Mouse (Mus musculus): ENCODE results near the gene Sptbn1. TPM values are rescaled to one million over a fixed set of nuclear protein-coding genes. Genes with fewer than 3 reads are reported as not detected.

The Sptbn1 gene
- polyA plus RNA-seq, 1 experiment from 2014 or later: 136 TPM

- no peak for DNase-seq (ENCODE audit: low spot score)
- Histone ChIP-seq H3K27me3 (replicated peaks; ENCODE audit: control insufficient read depth, insufficient read depth, low read length) (no peaks in the 10 kb centered on the region), H3K4me2 (ENCODE audit: low read depth, low read length) (no peak overlapping the region), H3K9ac (ENCODE audit: low read depth, low read length) (no peak overlapping the region), H3K36me3 (ENCODE audit: control insufficient read depth, insufficient read depth, low read length) (no peaks in the 10 kb centered on the region), H3K4me3 (ENCODE audit: low read depth, low read length) (no peak overlapping the region), H3K27ac (replicated peaks; ENCODE audit: low read depth, low read length) (no peak overlapping the region), H3K4me1 (ENCODE audit: control insufficient read depth, insufficient read depth, low read length) (no peaks in the 10 kb centered on the region), H3K9me3 (ENCODE audit: control insufficient read depth, low read length) (no peaks in the 10 kb centered on the region)
- 96% methylated on average over 2 of the region's 2 CpGs for WGBS
- no peak for ATAC-seq (ENCODE audit: low read depth)
Observed at GRCm38 (mm10) chr11:30178193-30178592, 89.8 kb downstream of the Sptbn1 start.

- 39% methylated on average over 5 of the region's 5 CpGs for WGBS
- H3K9ac ChIP-seq (ENCODE audit: low read depth, low read length): no peak overlapping the region
- DNase-seq (ENCODE audit: low spot score) (no peak), ATAC-seq (ENCODE audit: low read depth) (no peak)
- no peaks in the 10 kb centered on the region for H3K36me3 ChIP-seq (ENCODE audit: control insufficient read depth, insufficient read depth, low read length)
- H3K27me3 ChIP-seq (replicated peaks; ENCODE audit: control insufficient read depth, insufficient read depth, low read length): no peaks in the 10 kb centered on the region
- no peaks in the 10 kb centered on the region for H3K4me1 ChIP-seq (ENCODE audit: control insufficient read depth, insufficient read depth, low read length)
- H3K4me2 ChIP-seq (ENCODE audit: low read depth, low read length): no peak overlapping the region
- H3K4me3 ChIP-seq (ENCODE audit: low read depth, low read length): no peak overlapping the region
- no peaks in the 10 kb centered on the region for H3K9me3 ChIP-seq (ENCODE audit: control insufficient read depth, low read length)
- H3K27ac ChIP-seq (replicated peaks; ENCODE audit: low read depth, low read length): no peak overlapping the region
Observed at GRCm38 (mm10) chr11:30177145-30177840, 90.7 kb downstream of the Sptbn1 start.

- Histone ChIP-seq H3K27me3 (replicated peaks; ENCODE audit: control insufficient read depth, insufficient read depth, low read length) (no peaks in the 10 kb centered on the region), H3K4me1 (ENCODE audit: control insufficient read depth, insufficient read depth, low read length) (no peaks in the 10 kb centered on the region), H3K4me2 (ENCODE audit: low read depth, low read length) (no peak overlapping the region), H3K27ac (replicated peaks; ENCODE audit: low read depth, low read length) (no peak overlapping the region), H3K9me3 (ENCODE audit: control insufficient read depth, low read length) (no peaks in the 10 kb centered on the region), H3K9ac (ENCODE audit: low read depth, low read length) (no peak overlapping the region), H3K36me3 (ENCODE audit: control insufficient read depth, insufficient read depth, low read length) (no peaks in the 10 kb centered on the region), H3K4me3 (ENCODE audit: low read depth, low read length) (no peak overlapping the region)
- DNase-seq (ENCODE audit: low spot score): no peak
- no peak for ATAC-seq (ENCODE audit: low read depth)
- WGBS: 46% methylated on average over 3 of the region's 3 CpGs
Observed at GRCm38 (mm10) chr11:30176111-30176510, 91.9 kb downstream of the Sptbn1 start.

- no peak for DNase-seq (ENCODE audit: low spot score)
- no peak for ATAC-seq (ENCODE audit: low read depth)
- H3K27me3 ChIP-seq (replicated peaks; ENCODE audit: control insufficient read depth, insufficient read depth, low read length): no peaks in the 10 kb centered on the region
- H3K4me2 ChIP-seq (ENCODE audit: low read depth, low read length): no peak overlapping the region
- H3K9me3 ChIP-seq (ENCODE audit: control insufficient read depth, low read length): no peaks in the 10 kb centered on the region
- no peaks in the 10 kb centered on the region for H3K36me3 ChIP-seq (ENCODE audit: control insufficient read depth, insufficient read depth, low read length)
- H3K4me3 ChIP-seq (ENCODE audit: low read depth, low read length): no peak overlapping the region
- no peak overlapping the region for H3K27ac ChIP-seq (replicated peaks; ENCODE audit: low read depth, low read length)
- 53% methylated on average over 1 of the region's 1 CpGs for WGBS
- no peak overlapping the region for H3K9ac ChIP-seq (ENCODE audit: low read depth, low read length)
- no peaks in the 10 kb centered on the region for H3K4me1 ChIP-seq (ENCODE audit: control insufficient read depth, insufficient read depth, low read length)
Observed at GRCm38 (mm10) chr11:30175623-30176022, 92.4 kb downstream of the Sptbn1 start.

- no peak for DNase-seq (ENCODE audit: low spot score)
- Histone ChIP-seq H3K4me2 (ENCODE audit: low read depth, low read length) (no peak overlapping the region), H3K9ac (ENCODE audit: low read depth, low read length) (no peak overlapping the region), H3K36me3 (ENCODE audit: control insufficient read depth, insufficient read depth, low read length) (no peaks in the 10 kb centered on the region), H3K27me3 (replicated peaks; ENCODE audit: control insufficient read depth, insufficient read depth, low read length) (no peaks in the 10 kb centered on the region), H3K4me3 (ENCODE audit: low read depth, low read length) (no peak overlapping the region), H3K4me1 (ENCODE audit: control insufficient read depth, insufficient read depth, low read length) (no peaks in the 10 kb centered on the region), H3K27ac (replicated peaks; ENCODE audit: low read depth, low read length) (no peak overlapping the region), H3K9me3 (ENCODE audit: control insufficient read depth, low read length) (no peaks in the 10 kb centered on the region)
- 90% methylated on average over 4 of the region's 4 CpGs for WGBS
- no peak for ATAC-seq (ENCODE audit: low read depth)
Observed at GRCm38 (mm10) chr11:30171586-30172178, 96.3 kb downstream of the Sptbn1 start.

- no peak for DNase-seq (ENCODE audit: low spot score)
- Histone ChIP-seq H3K4me3 (ENCODE audit: low read depth, low read length) (no peak overlapping the region), H3K4me1 (ENCODE audit: control insufficient read depth, insufficient read depth, low read length) (no peaks in the 10 kb centered on the region), H3K36me3 (ENCODE audit: control insufficient read depth, insufficient read depth, low read length) (no peaks in the 10 kb centered on the region), H3K27me3 (replicated peaks; ENCODE audit: control insufficient read depth, insufficient read depth, low read length) (no peaks in the 10 kb centered on the region), H3K9ac (ENCODE audit: low read depth, low read length) (no peak overlapping the region), H3K27ac (replicated peaks; ENCODE audit: low read depth, low read length) (no peak overlapping the region), H3K4me2 (ENCODE audit: low read depth, low read length) (no peak overlapping the region), H3K9me3 (ENCODE audit: control insufficient read depth, low read length) (no peaks in the 10 kb centered on the region)
- 86% methylated on average over 5 of the region's 5 CpGs for WGBS
- ATAC-seq (ENCODE audit: low read depth): no peak
Observed at GRCm38 (mm10) chr11:30171184-30171583, 96.8 kb downstream of the Sptbn1 start.

GRCm38 (mm10) chr11:30166551-30166922 is 101.4 kb downstream of the Sptbn1 start:
- Histone ChIP-seq H3K36me3 (ENCODE audit: control insufficient read depth, insufficient read depth, low read length) (no peaks in the 10 kb centered on the region), H3K27me3 (replicated peaks; ENCODE audit: control insufficient read depth, insufficient read depth, low read length) (no peaks in the 10 kb centered on the region), H3K9ac (ENCODE audit: low read depth, low read length) (no peak overlapping the region), H3K4me2 (ENCODE audit: low read depth, low read length) (no peak overlapping the region), H3K4me3 (ENCODE audit: low read depth, low read length) (no peak overlapping the region), H3K9me3 (ENCODE audit: control insufficient read depth, low read length) (no peaks in the 10 kb centered on the region), H3K27ac (replicated peaks; ENCODE audit: low read depth, low read length) (no peak overlapping the region), H3K4me1 (ENCODE audit: control insufficient read depth, insufficient read depth, low read length) (peaks cover 8% of the 10 kb centered on the region)
- DNase-seq (ENCODE audit: low spot score) (no peak), ATAC-seq (ENCODE audit: low read depth) (no peak)
- 68% methylated on average over 4 of the region's 4 CpGs for WGBS

- no peak overlapping the region for H3K9ac ChIP-seq (ENCODE audit: low read depth, low read length)
- no peaks in the 10 kb centered on the region for H3K27me3 ChIP-seq (replicated peaks; ENCODE audit: control insufficient read depth, insufficient read depth, low read length)
- no peak overlapping the region for H3K4me3 ChIP-seq (ENCODE audit: low read depth, low read length)
- H3K4me1 ChIP-seq (ENCODE audit: control insufficient read depth, insufficient read depth, low read length): peaks cover 12% of the 10 kb centered on the region
- H3K36me3 ChIP-seq (ENCODE audit: control insufficient read depth, insufficient read depth, low read length): no peaks in the 10 kb centered on the region
- H3K9me3 ChIP-seq (ENCODE audit: control insufficient read depth, low read length): no peaks in the 10 kb centered on the region
- H3K27ac ChIP-seq (replicated peaks; ENCODE audit: low read depth, low read length): no peak overlapping the region
- no peak overlapping the region for H3K4me2 ChIP-seq (ENCODE audit: low read depth, low read length)
- WGBS: 50% methylated on average over 5 of the region's 5 CpGs
- peak; percentile 60 for DNase-seq (ENCODE audit: low spot score)
- no peak for ATAC-seq (ENCODE audit: low read depth)
Observed at GRCm38 (mm10) chr11:30165861-30166550, 102.0 kb downstream of the Sptbn1 start.
